Mouse (Mus musculus): Measurements from ENCODE around the gene Limk2. TPM values are rescaled to one million over a fixed set of nuclear protein-coding genes. Genes with fewer than 3 reads are reported as not detected.

The Limk2 gene
- polyA plus RNA-seq, 1 experiment from 2014 or later, result 138 TPM

DNA sequence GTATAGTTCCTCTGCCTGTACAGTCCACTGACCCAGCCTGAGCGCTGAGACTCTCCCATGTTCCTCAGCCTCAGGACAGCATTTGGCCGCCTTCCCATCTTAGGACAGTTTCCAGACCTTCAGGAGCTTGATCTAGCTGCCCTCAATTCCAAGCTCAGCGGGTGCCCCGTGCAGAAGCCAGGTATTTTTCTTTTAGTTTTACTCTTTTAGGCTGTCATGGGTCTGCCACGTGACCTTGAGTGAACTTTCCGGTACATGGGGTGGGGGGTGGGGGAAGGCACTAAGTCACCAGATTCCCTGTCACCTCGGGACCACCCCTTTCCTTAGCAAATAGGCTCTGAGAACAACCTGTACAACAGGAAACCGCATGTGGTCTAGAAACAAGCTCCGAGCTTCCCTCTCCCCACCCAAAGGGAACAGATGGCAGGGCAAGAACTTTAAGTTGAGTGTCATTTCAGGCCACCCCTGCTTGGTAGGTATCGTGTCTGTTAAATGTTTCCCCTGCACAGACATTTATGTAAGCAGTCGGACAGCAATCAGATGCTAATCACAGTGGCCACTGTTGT lies 73.3 kb downstream of the Limk2 start:
- no peaks in the 10 kb centered on the region for H3K9me3 ChIP-seq
- H3K9ac ChIP-seq, result no peak overlapping the region
- H3K27me3 ChIP-seq, result peaks cover 13% of the 10 kb centered on the region
- peaks cover 16% of the 10 kb centered on the region for H3K36me3 ChIP-seq
- WGBS, result 49% methylated on average over 11 of the region's 11 CpGs
- no peak overlapping the region for H3K27ac ChIP-seq
- peaks cover 53% of the 10 kb centered on the region for H3K4me1 ChIP-seq (replicated peaks)
- no peak overlapping the region for H3K4me2 ChIP-seq
- ATAC-seq (ENCODE audit: low FRiP score), result no peak
- H3K4me3 ChIP-seq, result no peak overlapping the region

DNA sequence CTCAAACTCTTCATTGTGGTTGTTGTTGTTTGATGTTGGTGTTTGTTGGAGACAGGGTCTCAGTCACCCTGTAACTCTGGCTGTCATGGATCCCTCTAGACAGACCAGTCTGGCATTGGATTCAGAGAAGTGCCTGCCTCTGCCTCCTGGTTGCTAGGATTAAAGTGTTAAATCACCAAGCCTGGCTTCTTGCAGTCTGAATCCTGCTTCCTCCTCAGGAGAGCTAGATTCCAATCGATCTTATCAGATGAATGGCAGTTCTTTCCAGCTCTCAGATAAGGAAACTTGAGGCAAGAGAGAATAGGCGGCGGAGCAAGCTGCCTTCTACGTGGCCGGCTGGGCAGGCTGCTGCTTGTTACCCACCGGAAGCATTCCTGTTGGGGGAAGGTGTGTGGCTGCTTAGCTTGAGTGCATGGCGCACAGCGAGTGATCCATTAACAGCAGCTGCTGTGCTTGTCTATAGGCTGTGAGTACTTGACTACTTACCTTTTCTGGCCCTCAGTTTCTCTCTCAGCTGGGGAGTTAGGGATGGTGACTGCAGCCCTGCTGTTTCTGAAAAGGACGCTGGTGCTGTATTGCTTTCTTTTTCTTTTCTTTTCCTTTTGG lies 74.2 kb downstream of the Limk2 start:
- H3K4me2 ChIP-seq, result no peak overlapping the region
- peaks cover 13% of the 10 kb centered on the region for H3K27me3 ChIP-seq
- ATAC-seq (ENCODE audit: low FRiP score), result no peak
- no peak overlapping the region for H3K4me3 ChIP-seq
- no peaks in the 10 kb centered on the region for H3K9me3 ChIP-seq
- H3K27ac ChIP-seq, result no peak overlapping the region
- peaks cover 16% of the 10 kb centered on the region for H3K36me3 ChIP-seq
- 37% methylated on average over 9 of the region's 9 CpGs for WGBS
- H3K9ac ChIP-seq, result 0 out of 2 replicates have a peak overlapping the region, but pooled peaks have one; percentile 35
- H3K4me1 ChIP-seq (replicated peaks), result peaks cover 60% of the 10 kb centered on the region

DNA sequence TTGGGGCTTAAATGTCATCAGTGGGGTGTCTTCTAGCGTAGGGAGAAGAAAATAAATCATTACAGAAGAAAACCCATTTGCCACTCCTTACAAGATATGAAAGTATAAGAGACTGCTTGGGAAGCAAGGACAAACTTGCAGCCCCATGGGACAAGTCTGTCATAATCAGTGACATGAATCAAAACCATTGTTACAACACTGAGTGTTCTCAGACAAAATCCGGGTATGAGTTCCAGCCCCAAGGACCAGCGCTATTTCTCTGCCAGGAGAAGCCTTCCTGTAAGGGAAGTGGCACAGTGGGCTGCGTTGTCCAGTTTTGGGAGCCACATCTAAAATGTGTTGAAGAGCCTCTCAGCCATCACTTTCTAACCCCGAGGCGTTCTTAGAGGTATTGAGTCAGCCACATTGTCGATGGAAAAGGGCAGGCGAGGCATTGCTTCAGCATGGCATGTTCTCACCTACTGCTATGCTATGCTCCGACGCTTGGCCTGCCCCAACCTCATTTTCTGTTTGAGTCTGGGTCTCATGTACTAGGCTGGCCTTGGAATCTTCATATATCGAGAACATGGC lies 74.8 kb downstream of the Limk2 start:
- Histone ChIP-seq H3K4me1 (replicated peaks) (peaks cover 60% of the 10 kb centered on the region), H3K9me3 (no peaks in the 10 kb centered on the region), H3K27me3 (peaks cover 13% of the 10 kb centered on the region), H3K27ac (no peak overlapping the region), H3K4me3 (no peak overlapping the region), H3K9ac (0 out of 2 replicates have a peak overlapping the region, but pooled peaks have one; percentile 35), H3K4me2 (no peak overlapping the region), H3K36me3 (peaks cover 16% of the 10 kb centered on the region)
- WGBS, result 90% methylated on average over 11 of the region's 11 CpGs
- no peak for ATAC-seq (ENCODE audit: low FRiP score)

DNA sequence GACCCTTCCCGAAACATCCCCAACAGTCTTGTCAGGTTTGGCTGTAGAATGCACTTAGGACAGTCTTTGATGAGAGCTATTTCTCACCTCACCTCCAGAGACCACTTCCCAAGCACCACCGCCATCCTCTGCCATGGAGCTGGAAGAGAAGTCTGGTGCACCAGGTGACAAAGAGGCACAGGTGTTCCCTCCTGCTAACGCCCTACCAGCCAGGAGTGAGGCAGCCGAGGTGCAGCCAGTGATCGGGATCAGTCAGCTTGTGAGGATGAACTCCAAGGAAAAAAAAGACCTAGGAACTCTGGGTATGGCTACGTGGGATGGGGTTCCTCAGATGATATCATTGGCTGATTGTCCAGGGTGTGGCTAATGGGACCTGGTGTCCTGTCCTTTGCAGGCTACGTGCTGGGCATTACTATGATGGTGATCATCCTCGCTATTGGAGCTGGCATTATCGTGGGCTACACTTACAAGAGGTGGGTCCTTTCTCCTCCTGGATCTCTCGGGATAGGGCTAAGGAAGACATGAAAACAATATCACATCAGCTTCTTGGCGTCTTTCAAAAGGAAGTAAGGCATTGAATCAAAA lies 75.8 kb downstream of the Limk2 start:
- Histone ChIP-seq H3K9me3 (no peaks in the 10 kb centered on the region), H3K36me3 (peaks cover 16% of the 10 kb centered on the region), H3K27me3 (peaks cover 13% of the 10 kb centered on the region), H3K9ac (no peak overlapping the region), H3K4me3 (no peak overlapping the region), H3K4me1 (replicated peaks) (peaks cover 60% of the 10 kb centered on the region), H3K4me2 (no peak overlapping the region), H3K27ac (no peak overlapping the region)
- WGBS, result 89% methylated on average over 11 of the region's 11 CpGs
- ATAC-seq (ENCODE audit: low FRiP score), result no peak

DNA sequence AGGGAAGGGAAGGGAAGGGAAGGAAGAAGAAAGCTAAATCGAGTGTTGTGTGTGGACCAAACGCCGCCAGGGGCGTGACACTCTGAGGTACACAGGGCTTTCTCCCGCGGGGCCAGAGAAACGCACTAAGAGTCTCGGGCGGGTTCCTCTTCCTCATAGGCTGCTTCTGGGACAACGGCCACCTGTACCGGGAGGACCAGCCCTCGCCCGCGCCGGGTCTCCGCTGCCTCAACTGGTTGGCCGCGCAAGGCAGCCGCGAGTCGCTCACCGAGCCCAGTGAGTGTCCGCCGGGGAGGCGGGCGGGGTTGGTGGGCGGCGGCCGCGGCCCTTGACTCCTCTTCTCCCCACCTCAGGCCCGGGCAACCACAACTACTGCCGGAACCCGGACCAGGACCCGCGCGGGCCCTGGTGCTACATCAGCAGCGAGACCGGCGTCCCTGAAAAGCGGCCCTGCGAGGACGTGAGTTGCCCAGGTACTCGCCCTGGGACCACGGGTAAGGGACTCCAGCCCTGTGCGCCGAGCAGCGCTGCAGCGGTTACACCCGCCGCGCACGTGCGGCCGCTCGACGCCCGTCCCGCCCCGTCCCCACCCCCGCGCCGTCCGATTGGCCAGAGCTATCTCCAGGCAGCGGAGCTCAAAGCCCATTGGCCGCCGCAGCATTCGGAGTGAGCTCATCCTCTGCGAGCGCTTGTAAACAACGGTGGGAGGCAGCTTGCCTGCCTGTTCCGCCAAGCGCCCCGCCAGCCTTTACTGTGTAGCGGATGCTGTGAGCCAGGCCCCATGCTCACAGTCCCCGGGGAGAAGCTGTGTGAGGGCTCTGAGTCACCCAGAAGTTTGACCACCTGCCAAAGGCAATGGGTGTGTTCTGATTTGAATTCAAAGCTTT lies 77.0 kb downstream of the Limk2 start:
- peaks cover 49% of the 10 kb centered on the region for H3K4me1 ChIP-seq (replicated peaks)
- peak overlapping the region; percentile 57 for H3K4me3 ChIP-seq
- under 1% methylated on average over 66 of the region's 75 CpGs for WGBS
- peak overlapping the region; percentile 75 for H3K27ac ChIP-seq
- H3K27me3 ChIP-seq, result peaks cover 13% of the 10 kb centered on the region
- H3K9me3 ChIP-seq, result no peaks in the 10 kb centered on the region
- peaks cover 16% of the 10 kb centered on the region for H3K36me3 ChIP-seq
- peak; percentile 97 for ATAC-seq (ENCODE audit: low FRiP score)
- H3K4me2 ChIP-seq, result peak overlapping the region; percentile 99
- H3K9ac ChIP-seq, result peak overlapping the region; percentile 77

DNA sequence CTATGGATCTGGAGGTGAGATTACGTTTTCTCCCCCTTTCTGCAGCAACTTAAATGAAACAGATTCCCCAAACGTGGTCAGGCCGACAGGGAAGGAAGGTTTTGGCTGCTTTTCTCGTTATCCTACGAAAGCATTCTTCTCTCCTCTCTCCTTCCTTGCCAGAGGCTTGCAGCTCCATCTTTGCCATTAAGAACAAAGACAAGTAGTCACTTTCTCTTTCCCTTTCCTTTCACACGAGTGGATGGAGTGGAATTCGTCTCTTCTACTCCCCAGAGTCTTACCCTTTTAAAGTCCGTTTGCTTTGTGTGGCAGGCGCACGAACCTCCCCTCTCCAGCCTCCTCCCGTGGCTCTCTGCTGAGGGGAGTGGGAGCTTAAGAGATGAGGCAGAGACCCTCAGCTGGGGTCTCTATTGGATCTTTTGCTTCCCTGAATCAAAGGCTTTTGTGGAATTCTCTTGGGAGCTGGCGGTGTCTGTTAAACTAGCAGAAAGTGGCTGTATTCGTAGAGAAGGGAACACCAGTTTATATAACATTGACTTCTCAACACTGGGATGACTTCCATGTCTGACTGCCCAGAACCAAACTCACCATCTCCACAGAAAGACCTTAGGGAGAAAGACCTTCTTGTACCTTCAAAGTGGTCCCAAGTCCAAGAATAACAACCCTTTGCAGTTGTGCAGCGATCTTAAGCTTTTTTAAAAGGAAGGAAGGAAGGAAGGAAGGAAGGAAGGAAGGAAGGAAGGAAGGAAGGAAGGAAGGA lies 77.8 kb downstream of the Limk2 start:
- Histone ChIP-seq H3K36me3 (peaks cover 16% of the 10 kb centered on the region), H3K27ac (peak overlapping the region; percentile 83), H3K4me2 (peak overlapping the region; percentile 99), H3K4me1 (replicated peaks) (peaks cover 43% of the 10 kb centered on the region), H3K4me3 (peak overlapping the region; percentile 57), H3K27me3 (peaks cover 13% of the 10 kb centered on the region), H3K9ac (peak overlapping the region; percentile 77), H3K9me3 (no peaks in the 10 kb centered on the region)
- no peak for ATAC-seq (ENCODE audit: low FRiP score)
- WGBS, result 2% methylated on average over 14 of the region's 14 CpGs

DNA sequence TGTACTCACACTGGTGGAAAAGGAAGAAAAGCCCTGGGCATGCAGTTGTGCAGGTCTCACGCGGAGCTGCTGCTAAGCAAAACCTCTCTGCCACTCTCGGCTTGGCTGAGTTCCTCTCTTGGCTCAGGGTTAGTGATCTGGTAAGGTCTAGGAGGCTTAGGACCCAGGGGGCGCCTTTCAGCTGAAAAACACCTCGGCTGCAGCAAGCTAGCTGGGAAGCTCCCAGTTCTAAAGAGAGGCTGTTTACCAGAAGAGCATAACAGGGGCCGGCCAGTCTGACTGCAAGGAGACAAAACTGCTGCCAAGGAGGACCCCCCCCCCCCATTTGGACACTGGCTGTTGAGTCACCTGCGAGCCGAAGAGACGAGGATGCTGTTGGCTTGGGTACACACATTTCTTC lies 78.4 kb downstream of the Limk2 start:
- Histone ChIP-seq H3K36me3 (peaks cover 16% of the 10 kb centered on the region), H3K9ac (peak overlapping the region; percentile 77), H3K4me3 (peak overlapping the region; percentile 57), H3K4me2 (peak overlapping the region; percentile 99), H3K27me3 (peaks cover 13% of the 10 kb centered on the region), H3K27ac (peak overlapping the region; percentile 83), H3K9me3 (no peaks in the 10 kb centered on the region), H3K4me1 (replicated peaks) (peaks cover 37% of the 10 kb centered on the region)
- WGBS, result 0% methylated on average over 9 of the region's 9 CpGs
- ATAC-seq (ENCODE audit: low FRiP score), result no peak

DNA sequence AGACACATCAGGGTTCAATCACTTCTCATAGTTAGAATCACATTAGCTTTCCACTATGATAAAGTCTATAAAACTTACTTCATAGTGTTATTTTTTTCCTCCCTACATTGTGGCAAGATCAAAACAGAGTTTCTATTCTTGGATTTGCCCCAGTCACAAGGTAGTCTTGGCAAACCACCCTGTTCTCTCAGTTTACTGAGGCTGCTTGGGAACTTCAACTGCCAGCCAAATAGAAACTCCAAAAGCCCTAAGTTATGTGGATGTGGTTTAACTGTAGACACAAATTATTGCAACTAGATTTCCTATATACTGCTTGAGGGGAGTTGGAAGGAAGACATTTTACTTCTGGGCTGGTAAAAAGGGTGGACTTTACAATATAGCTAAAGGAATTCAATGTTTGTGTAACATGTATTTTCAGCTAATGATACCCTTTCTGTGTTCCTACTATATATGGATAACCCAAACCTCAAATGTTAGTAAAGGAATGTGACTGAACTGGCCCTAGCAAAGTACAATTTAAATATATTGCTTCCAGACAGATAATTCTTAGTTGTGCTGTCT lies 79.0 kb downstream of the Limk2 start, which contains the start of gene Pik3ip1:
Gene Pik3ip1 (plus strand): TSS at position 511 of the 561 bp plus-strand sequence.
- ATAC-seq (ENCODE audit: low FRiP score), result no peak
- Histone ChIP-seq H3K4me3 (peak within 1 kb of the TSS; percentile 57), H3K27ac (peak within 1 kb of the TSS; percentile 83), H3K4me2 (peak within 1 kb of the TSS; percentile 99), H3K4me1 (replicated peaks) (peaks cover 32% of the 10 kb centered on the region), H3K27me3 (peaks cover 13% of the 10 kb centered on the region), H3K36me3 (peaks cover 15% of the 10 kb centered on the region), H3K9ac (peak within 1 kb of the TSS; percentile 77), H3K9me3 (no peaks in the 10 kb centered on the region)

DNA sequence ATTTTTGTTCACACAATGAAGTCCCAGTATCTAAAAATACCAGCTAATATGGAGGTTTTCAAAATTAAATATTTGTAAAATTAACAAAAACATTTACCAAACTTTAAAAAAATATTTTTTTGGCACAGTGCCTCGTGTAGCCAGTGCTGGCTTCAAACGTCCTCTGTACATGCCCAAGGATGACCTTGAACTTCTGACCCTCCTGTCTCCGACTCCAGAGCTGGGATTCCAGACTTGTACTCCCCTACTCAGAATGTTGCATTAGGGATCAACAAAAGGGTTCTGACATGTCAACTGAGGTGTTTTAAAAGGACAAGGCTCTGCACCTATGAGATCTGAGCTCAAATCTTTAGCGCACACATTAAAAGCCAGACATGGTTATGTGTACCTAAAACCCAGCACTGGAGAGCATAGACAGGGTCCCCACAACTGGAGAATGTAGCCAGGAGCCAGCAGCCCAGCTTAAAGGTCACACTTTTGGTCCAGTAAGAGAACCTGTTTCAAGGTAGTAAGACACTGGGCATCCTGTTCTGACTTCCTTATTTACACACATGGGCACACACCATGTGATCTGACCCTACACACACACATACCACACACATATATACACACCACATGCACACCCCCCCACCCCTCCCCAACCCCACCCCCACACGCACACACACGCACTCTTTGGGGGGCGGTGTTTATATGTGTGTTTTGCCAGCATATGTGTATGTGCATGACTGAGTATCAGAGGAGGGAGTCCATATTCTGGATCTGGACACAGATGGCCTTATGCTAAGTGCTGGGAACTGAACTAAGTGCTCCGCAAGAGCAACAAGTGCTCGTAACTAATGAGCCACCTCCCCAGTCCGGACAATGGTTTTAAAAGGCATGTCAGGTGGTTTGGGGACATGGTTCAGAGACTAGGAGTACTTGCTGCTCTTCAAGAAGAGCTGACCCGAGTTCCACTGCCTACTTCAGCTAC lies 79.9 kb downstream of the Limk2 start:
- WGBS, result 78% methylated on average over 11 of the region's 11 CpGs
- Histone ChIP-seq H3K27me3 (peaks cover 8% of the 10 kb centered on the region), H3K4me1 (replicated peaks) (peaks cover 26% of the 10 kb centered on the region), H3K36me3 (peaks cover 8% of the 10 kb centered on the region), H3K9ac (no peak overlapping the region), H3K4me3 (no peak overlapping the region), H3K9me3 (no peaks in the 10 kb centered on the region), H3K4me2 (no peak overlapping the region), H3K27ac (no peak overlapping the region)
- ATAC-seq (ENCODE audit: low FRiP score), result no peak

DNA sequence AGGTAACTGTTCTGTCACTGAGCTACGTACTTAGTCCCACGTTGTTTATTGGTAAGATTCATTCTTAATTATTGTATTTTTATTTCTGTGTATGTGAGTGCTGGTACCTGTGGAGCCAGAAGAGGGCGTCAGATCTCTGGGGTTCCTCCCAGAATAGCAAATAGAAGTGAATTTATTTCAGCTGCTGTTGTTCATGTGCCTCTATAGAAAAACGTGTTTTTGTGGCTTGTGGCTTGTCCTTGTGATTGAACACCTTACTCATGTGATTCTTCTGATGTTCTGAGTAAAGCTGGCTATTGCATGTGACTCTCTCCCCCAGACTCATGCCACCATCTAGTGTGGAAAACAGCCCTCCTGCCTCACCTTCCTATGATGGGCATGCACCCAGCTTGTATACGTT lies 80.7 kb downstream of the Limk2 start:
- Histone ChIP-seq H3K36me3 (peaks cover 2% of the 10 kb centered on the region), H3K4me2 (no peak overlapping the region), H3K9ac (no peak overlapping the region), H3K27me3 (peaks cover 4% of the 10 kb centered on the region), H3K9me3 (no peaks in the 10 kb centered on the region), H3K4me1 (replicated peaks) (peaks cover 25% of the 10 kb centered on the region), H3K4me3 (no peak overlapping the region), H3K27ac (no peak overlapping the region)
- no peak for ATAC-seq (ENCODE audit: low FRiP score)
- WGBS, result 84% methylated on average over 5 of the region's 5 CpGs
